Mouse (Mus musculus) neural tube, embryonic 12.5 days (tissue): ENCODE data around the gene Vps25. TPM values are rescaled to one million over a fixed set of nuclear protein-coding genes. Genes with fewer than 3 reads are reported as not detected.

Experiments
- ATAC-seq: fragments of 200-750 bp; cut with Nextera tagmentation; 2 replicates; pipeline ENCODE4 v1.8.0; 2017; ENCODE audit warnings: low read depth, mild to moderate bottlenecking, moderate TSS enrichment, moderate library complexity; ENCODE audit not compliant: low FRiP score
- H3K27ac ChIP-seq: fragments of 300-500 bp; sonication (generic); 2 replicates; pipeline ENCODE4 v1.5.1; 2016
- H3K27me3 ChIP-seq: fragments of 300-500 bp; sonication (generic); replicated peaks from 2 replicates; pipeline ENCODE4 v1.6.1; 2016; ENCODE audit warnings: mild to moderate bottlenecking
- H3K36me3 ChIP-seq: fragments of 300-500 bp; sonication (generic); 2 replicates; pipeline ENCODE4 v1.6.1; 2016; ENCODE audit warnings: mild to moderate bottlenecking
- H3K4me1 ChIP-seq: fragments of 300-500 bp; sonication (generic); 2 replicates; pipeline ENCODE4 v1.6.1; 2016
- H3K4me2 ChIP-seq: fragments of 300-500 bp; sonication (generic); replicated peaks from 2 replicates; pipeline ENCODE4 v1.6.1; 2016; ENCODE audit warnings: mild to moderate bottlenecking
- H3K4me3 ChIP-seq: fragments of 300-500 bp; sonication (generic); 2 replicates; pipeline ENCODE4 v1.5.1; 2016
- H3K9ac ChIP-seq: fragments of 300-500 bp; sonication (generic); 2 replicates; pipeline ENCODE4 v1.6.1; 2016; ENCODE audit warnings: mild to moderate bottlenecking
- H3K9me3 ChIP-seq: fragments of 300-500 bp; sonication (generic); 2 replicates; pipeline ENCODE4 v1.6.1; 2016; ENCODE audit warnings: mild to moderate bottlenecking
- WGBS: fragments of 180-500 bp; shearing (Covaris S2); methylation state at CpG from one replicate; pipeline ENCODE4 v1.1.7; 2016; 5-methylcytosine and 5-hydroxymethylcytosine counted together
- polyA plus RNA-seq: library from polyadenylated mRNA; unstranded; fragments of >200 nt; fragmentation: Nextera tagmentation; extraction: Ambion mirVana; gene quantifications from 2 replicates; pipeline ENCODE4 v1.2.1, GENCODE M21; 2016

Vps25 gene
- polyA plus RNA-seq, 1 experiment from 2014 or later: 103 TPM

- H3K4me2 ChIP-seq: no peak overlapping the region
- H3K27me3 ChIP-seq: no peaks in the 10 kb centered on the region
- no peaks in the 10 kb centered on the region for H3K9me3 ChIP-seq
- no peak overlapping the region for H3K4me3 ChIP-seq
- H3K9ac ChIP-seq: no peak overlapping the region
- ATAC-seq: no peak
- H3K36me3 ChIP-seq: peaks cover 9% of the 10 kb centered on the region; the same call in 1 of the 2 replicates
- no peak overlapping the region for H3K27ac ChIP-seq
- H3K4me1 ChIP-seq: peaks cover 5% of the 10 kb centered on the region
- WGBS: 12% methylated on average over 5 of the region's 5 CpGs
These were observed 29.4 kb downstream of the Vps25 start for GRCm38 (mm10) chr11:101282896-101283295.

GRCm38 (mm10) chr11:101283805-101284204, 30.3 kb downstream of the Vps25 start:
- H3K36me3 ChIP-seq: peaks cover 15% of the 10 kb centered on the region
- no peak overlapping the region for H3K9ac ChIP-seq
- no peak for ATAC-seq
- 73% methylated on average over 4 of the region's 4 CpGs for WGBS
- no peak overlapping the region for H3K4me2 ChIP-seq
- H3K27me3 ChIP-seq: no peaks in the 10 kb centered on the region
- H3K4me3 ChIP-seq: no peak overlapping the region
- H3K4me1 ChIP-seq: no peaks in the 10 kb centered on the region
- no peaks in the 10 kb centered on the region for H3K9me3 ChIP-seq
- H3K27ac ChIP-seq: no peak overlapping the region

- Histone ChIP-seq H3K4me2 (no peak overlapping the region), H3K36me3 (peaks cover 49% of the 10 kb centered on the region), H3K9ac (no peak overlapping the region), H3K4me1 (no peaks in the 10 kb centered on the region), H3K27ac (no peak overlapping the region), H3K4me3 (no peak overlapping the region), H3K27me3 (no peaks in the 10 kb centered on the region), H3K9me3 (no peaks in the 10 kb centered on the region)
- no peak for ATAC-seq
- 87% methylated on average over 9 of the region's 9 CpGs for WGBS
These were observed 33.8 kb downstream of the Vps25 start for GRCm38 (mm10) chr11:101287306-101287705.

GRCm38 (mm10) chr11:101291231-101291630, 37.7 kb downstream of the Vps25 start:
- H3K9ac ChIP-seq: no peak overlapping the region
- 95% methylated on average over 8 of the region's 8 CpGs for WGBS
- H3K36me3 ChIP-seq: peaks cover 80% of the 10 kb centered on the region
- H3K9me3 ChIP-seq: no peaks in the 10 kb centered on the region
- H3K27me3 ChIP-seq: no peaks in the 10 kb centered on the region
- no peak overlapping the region for H3K4me2 ChIP-seq
- H3K27ac ChIP-seq: no peak overlapping the region
- no peak for ATAC-seq
- H3K4me1 ChIP-seq: no peaks in the 10 kb centered on the region
- no peak overlapping the region for H3K4me3 ChIP-seq

- Histone ChIP-seq H3K9ac (no peak overlapping the region), H3K4me1 (no peaks in the 10 kb centered on the region), H3K27me3 (no peaks in the 10 kb centered on the region), H3K9me3 (no peaks in the 10 kb centered on the region), H3K4me3 (no peak overlapping the region), H3K4me2 (no peak overlapping the region), H3K27ac (no peak overlapping the region), H3K36me3 (peaks cover 71% of the 10 kb centered on the region)
- no peak for ATAC-seq
- WGBS: 89% methylated on average over 8 of the region's 8 CpGs
These were observed 41.7 kb downstream of the Vps25 start for GRCm38 (mm10) chr11:101295191-101295590.

- Histone ChIP-seq H3K9me3 (no peaks in the 10 kb centered on the region), H3K4me2 (peak overlapping the region; percentile 97), H3K27me3 (no peaks in the 10 kb centered on the region), H3K27ac (no peak overlapping the region), H3K36me3 (peaks cover 16% of the 10 kb centered on the region), H3K4me3 (peak overlapping the region; percentile 79), H3K9ac (peak overlapping the region; percentile 83), H3K4me1 (peaks cover 13% of the 10 kb centered on the region)
- 69% methylated on average over 7 of the region's 7 CpGs for WGBS
- no peak for ATAC-seq
These were observed 47.4 kb downstream of the Vps25 start for GRCm38 (mm10) chr11:101300881-101301280.

- peaks cover 16% of the 10 kb centered on the region for H3K36me3 ChIP-seq
- H3K9ac ChIP-seq: peak overlapping the region; percentile 83
- H3K27ac ChIP-seq: no peak overlapping the region
- H3K4me1 ChIP-seq: peaks cover 13% of the 10 kb centered on the region
- 0 out of 2 replicates have a peak, but pooled peaks have one; percentile 13 for ATAC-seq
- peak overlapping the region; percentile 79 for H3K4me3 ChIP-seq
- H3K27me3 ChIP-seq: no peaks in the 10 kb centered on the region
- 15% methylated on average over 26 of the region's 26 CpGs for WGBS
- H3K4me2 ChIP-seq: peak overlapping the region; percentile 97
- H3K9me3 ChIP-seq: no peaks in the 10 kb centered on the region
These were observed 47.9 kb downstream of the Vps25 start for GRCm38 (mm10) chr11:101301299-101302003.

GRCm38 (mm10) chr11:101302004-101302798, 48.7 kb downstream of the Vps25 start, which contains the start of gene Becn1:
Gene Becn1, minus strand, starts transcription at chr11:101302286.
- Histone ChIP-seq H3K36me3 (peaks cover 16% of the 10 kb centered on the region), H3K4me3 (peak within 1 kb of the TSS; percentile 79), H3K9me3 (no peaks in the 10 kb centered on the region), H3K9ac (peak within 1 kb of the TSS; percentile 83), H3K4me2 (peak within 1 kb of the TSS; percentile 97), H3K27ac (no peak within 1 kb of the TSS), H3K27me3 (no peaks in the 10 kb centered on the region), H3K4me1 (peaks cover 13% of the 10 kb centered on the region)
- WGBS: 8% methylated on average over 39 of the region's 39 CpGs
- ATAC-seq: peak; percentile 88

- Histone ChIP-seq H3K27me3 (0 out of 2 replicates have a peak, but pooled peaks cover 5% of the 10 kb centered on the region), H3K4me1 (no peaks in the 10 kb centered on the region), H3K27ac (no peak overlapping the region), H3K36me3 (no peaks in the 10 kb centered on the region), H3K4me2 (no peak overlapping the region), H3K9me3 (no peaks in the 10 kb centered on the region), H3K9ac (no peak overlapping the region), H3K4me3 (no peak overlapping the region)
- no peak for ATAC-seq
- WGBS: 49% methylated on average over 5 of the region's 5 CpGs
These were observed 54.2 kb downstream of the Vps25 start for GRCm38 (mm10) chr11:101307744-101308143.

Other genes starting within 250 kb of the Vps25 start
- gene Atp6v0a1, start 244.3 kb upstream of the Vps25 start, polyA plus RNA-seq: 71.1 and 81.7 TPM in 2 replicates
- gene Naglu, start 183.7 kb upstream of the Vps25 start, polyA plus RNA-seq: 10.8 and 11.1 TPM in 2 replicates
- 0.14 and 0.29 TPM in 2 replicates for gene Hsd17b1, start 175.3 kb upstream of the Vps25 start, polyA plus RNA-seq
- gene Coasy, start 171.1 kb upstream of the Vps25 start, polyA plus RNA-seq: 50.8 and 54.5 TPM in 2 replicates
- gene Mlx, start 166.4 kb upstream of the Vps25 start, polyA plus RNA-seq: 59.6 and 68.0 TPM in 2 replicates
- gene Psmc3ip, start 158.3 kb upstream of the Vps25 start, polyA plus RNA-seq: 31.4 and 34.3 TPM in 2 replicates
- 22.2 and 27.8 TPM in 2 replicates for gene Retreg3, start 133.8 kb upstream of the Vps25 start, polyA plus RNA-seq
- 87.5 and 93.5 TPM in 2 replicates for gene Tubg1, start 133.8 kb upstream of the Vps25 start, polyA plus RNA-seq
- 13.4 and 15.1 TPM in 2 replicates for gene Tubg2, start 97.8 kb upstream of the Vps25 start, polyA plus RNA-seq
- 1.7 and 2.2 TPM in 2 replicates for gene Cntnap1, start 83.2 kb upstream of the Vps25 start, polyA plus RNA-seq
- gene Plekhh3, start 82.4 kb upstream of the Vps25 start, polyA plus RNA-seq: 16.1 and 17.1 TPM in 2 replicates
- 0.29 and 0.37 TPM in 2 replicates for gene Ccr10, start 78.3 kb upstream of the Vps25 start, polyA plus RNA-seq
- 14.1 and 14.3 TPM in 2 replicates for gene Ezh1, start 27.2 kb upstream of the Vps25 start, polyA plus RNA-seq
- 73.4 and 79.4 TPM in 2 replicates for gene Ramp2, start 7.7 kb upstream of the Vps25 start, polyA plus RNA-seq
- 6.2 and 7.5 TPM in 2 replicates for gene Wnk4, start 6.9 kb downstream of the Vps25 start, polyA plus RNA-seq
- 1.1 and 1.3 TPM in 2 replicates for gene Cntd1, start 25.3 kb downstream of the Vps25 start, polyA plus RNA-seq
- 201 and 213 TPM in 2 replicates for gene Coa3, start 25.4 kb downstream of the Vps25 start, polyA plus RNA-seq
- 168 and 174 TPM in 2 replicates for gene Becn1, start 48.6 kb downstream of the Vps25 start, polyA plus RNA-seq
- gene Psme3, start 62.5 kb downstream of the Vps25 start, polyA plus RNA-seq: 155 and 168 TPM in 2 replicates
- gene Aoc2, start 71.4 kb downstream of the Vps25 start, polyA plus RNA-seq: 2.5 and 3.0 TPM in 2 replicates
- not detected in 2 replicates for gene Aoc3, start 76.9 kb downstream of the Vps25 start, polyA plus RNA-seq
- gene G6pc, start 113.9 kb downstream of the Vps25 start, polyA plus RNA-seq: not detected in 2 replicates
- 85.3 and 86.4 TPM in 2 replicates for gene Aarsd1, start 163.9 kb downstream of the Vps25 start, polyA plus RNA-seq
- gene Gm27029, start 171.1 kb downstream of the Vps25 start, polyA plus RNA-seq: 6.7 and 10.0 TPM in 2 replicates
- 28.2 and 29.0 TPM in 2 replicates for gene Rundc1, start 171.4 kb downstream of the Vps25 start, polyA plus RNA-seq
- gene Ptges3l, start 171.6 kb downstream of the Vps25 start, polyA plus RNA-seq: 3.2 and 4.4 TPM in 2 replicates
- gene Rpl27, start 188.6 kb downstream of the Vps25 start, polyA plus RNA-seq: 327 and 346 TPM in 2 replicates
- gene Ifi35, start 194.7 kb downstream of the Vps25 start, polyA plus RNA-seq: 3.4 and 4.3 TPM in 2 replicates
- 84.0 and 99.7 TPM in 2 replicates for gene Rnd2, start 211.3 kb downstream of the Vps25 start, polyA plus RNA-seq
- gene Vat1, start 212.5 kb downstream of the Vps25 start, polyA plus RNA-seq: 71.6 and 75.1 TPM in 2 replicates